Mouse (Mus musculus) G1E (cell line): ENCODE measurements around the gene Map3k20. TPM values are rescaled to one million over a fixed set of nuclear protein-coding genes. Genes with fewer than 3 reads are reported as not detected.

ENCODE experiments used
- ATAC-seq: 2 replicates; pipeline ENCODE4 v1.8.0; 2016; ENCODE audit warnings: mild to moderate bottlenecking; ENCODE audit not compliant: insufficient number of reproducible peaks, poor library complexity, low FRiP score, severe bottlenecking; ENCODE audit errors: extremely low read depth
- DNase-seq: peaks from one replicate; pipeline ENCODE4 v3.0.0; 2012; ENCODE audit warnings: low spot score
- H3K27me3 ChIP-seq: 2 replicates; pipeline ENCODE4 v1.6.1; 2012; ENCODE audit warnings: mild to moderate bottlenecking, low read length, inconsistent platforms; ENCODE audit not compliant: insufficient read depth
- H3K36me3 ChIP-seq: replicated peaks from 2 replicates; pipeline ENCODE3; 2012; ENCODE audit warnings: mild to moderate bottlenecking, inconsistent platforms
- H3K4me1 ChIP-seq: 2 replicates; pipeline ENCODE4 v1.6.1; 2012; ENCODE audit warnings: low read depth, low read length, inconsistent platforms, mixed read lengths; ENCODE audit not compliant: insufficient read depth
- H3K4me3 ChIP-seq: 2 replicates; pipeline ENCODE4 v1.5.1; 2012; ENCODE audit warnings: low read depth, mild to moderate bottlenecking, inconsistent platforms, low read length, moderate library complexity, mixed read lengths
- H3K9me3 ChIP-seq: replicated peaks from 2 replicates; pipeline ENCODE4 v1.6.1; 2012; ENCODE audit warnings: inconsistent platforms
- CTCF ChIP-seq: IDR thresholded peaks from 2 replicates; pipeline ENCODE4 v1.5.1; 2012; ENCODE audit warnings: low read depth, low read length, inconsistent platforms, mixed read lengths
- GATA1 ChIP-seq: IDR thresholded peaks from 2 replicates; pipeline ENCODE4 v1.6.1; 2012; ENCODE audit warnings: borderline replicate concordance, low read length, inconsistent platforms, mixed read lengths
- GATA2 ChIP-seq: IDR thresholded peaks from 2 replicates; pipeline ENCODE4 v1.6.1; 2012; ENCODE audit warnings: low read depth, low read length, inconsistent platforms, borderline replicate concordance
- POLR2AphosphoS5 ChIP-seq: IDR thresholded peaks from 2 replicates; pipeline ENCODE4 v1.6.1; 2012; ENCODE audit warnings: low read depth, low read length, inconsistent platforms; ENCODE audit not compliant: insufficient replicate concordance
- TAL1 ChIP-seq: conservative IDR thresholded peaks from 2 replicates; pipeline ENCODE4 v1.6.1; 2012; ENCODE audit warnings: low read depth, low read length, inconsistent platforms, mixed read lengths
- polyA plus RNA-seq: library from polyadenylated mRNA; stranded (reverse); fragments of >175 nt; gene quantifications from 2 replicates; pipeline ENCODE4 v1.2.3, GENCODE M21; 2012
- total RNA-seq, 2 experiments: library from RNA; stranded (forward) in 1 of 2; stranded (reverse) in 1 of 2; fragments of 200-1000 nt in 1 of 2; fragments of >200 nt in 1 of 2; fragmentation: Nextera tagmentation in 1 of 2; gene quantifications; 2 replicates each; pipeline ENCODE4 v1.2.3; 2014 to 2017

The Map3k20 gene
- total and polyA plus RNA-seq, 3 experiments = 2.3 to 60.5 (median 23.2) TPM

DNA sequence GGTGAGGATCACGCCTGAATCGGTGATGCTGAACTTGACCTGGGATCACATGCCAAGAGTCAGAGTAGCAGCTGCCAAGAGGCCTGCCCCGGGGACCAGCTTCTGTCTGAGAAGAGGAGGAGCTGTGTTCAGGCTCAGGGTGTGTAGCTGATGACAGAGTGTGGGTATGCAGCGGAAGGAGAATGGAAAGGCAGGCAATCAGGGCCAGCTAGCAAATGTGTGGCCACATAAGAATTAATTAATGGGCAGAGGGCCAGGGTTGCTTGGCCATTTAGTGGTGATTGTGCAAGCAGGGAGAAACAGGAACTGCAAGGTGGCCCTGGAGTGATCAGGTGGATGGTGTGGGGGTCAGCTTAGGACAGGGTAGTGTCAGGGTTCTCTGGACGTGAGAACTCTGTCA is 23.5 kb downstream of the Map3k20 start:
- no peak overlapping the region for H3K4me3 ChIP-seq

DNA sequence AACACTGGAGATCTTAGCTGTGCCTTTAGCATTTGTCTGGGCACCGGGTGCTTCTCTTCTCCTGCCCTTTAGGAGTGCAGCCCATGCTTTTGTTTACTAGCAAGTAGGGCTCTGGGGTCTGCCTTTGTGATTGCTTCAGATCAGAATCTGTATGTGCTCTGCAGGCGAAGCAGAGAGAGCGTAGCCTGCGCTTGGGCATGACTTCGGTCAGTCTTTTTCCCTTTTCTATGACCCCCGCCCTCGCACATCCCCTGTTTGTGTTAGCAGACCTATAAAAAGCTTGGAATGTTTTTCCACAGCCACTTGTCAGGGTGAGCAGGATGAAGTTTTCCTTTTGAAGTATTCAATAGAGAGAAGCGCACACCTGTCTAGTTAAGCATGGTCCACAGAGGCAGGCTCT is 26.0 kb downstream of the Map3k20 start:
- Histone ChIP-seq H3K36me3 (peaks cover 65% of the 10 kb centered on the region), H3K9me3 (no peaks in the 10 kb centered on the region), H3K4me1 (0 out of 2 replicates have a peak, but pooled peaks cover 4% of the 10 kb centered on the region), H3K27me3 (no peaks in the 10 kb centered on the region), H3K4me3 (no peak overlapping the region)
- TF ChIP-seq CTCF (no peak), GATA2 (no peak), GATA1 (no peak), TAL1 (no peak), POLR2AphosphoS5 (no peak)
- DNase-seq (no peak), ATAC-seq (no peak)

More for the DNA sequence above, 23.5 kb downstream of the Map3k20 start:
- H3K4me1 ChIP-seq = 0 out of 2 replicates have a peak, but pooled peaks cover 4% of the 10 kb centered on the region
- peaks cover 78% of the 10 kb centered on the region for H3K36me3 ChIP-seq
- H3K9me3 ChIP-seq = no peaks in the 10 kb centered on the region
- no peak for ATAC-seq
- no peak for DNase-seq
- no peak for TF ChIP-seq GATA1
- no peak for TF ChIP-seq TAL1
- TF ChIP-seq POLR2AphosphoS5 = no peak
- TF ChIP-seq GATA2 = no peak
- TF ChIP-seq CTCF = no peak
- H3K27me3 ChIP-seq = no peaks in the 10 kb centered on the region

DNA sequence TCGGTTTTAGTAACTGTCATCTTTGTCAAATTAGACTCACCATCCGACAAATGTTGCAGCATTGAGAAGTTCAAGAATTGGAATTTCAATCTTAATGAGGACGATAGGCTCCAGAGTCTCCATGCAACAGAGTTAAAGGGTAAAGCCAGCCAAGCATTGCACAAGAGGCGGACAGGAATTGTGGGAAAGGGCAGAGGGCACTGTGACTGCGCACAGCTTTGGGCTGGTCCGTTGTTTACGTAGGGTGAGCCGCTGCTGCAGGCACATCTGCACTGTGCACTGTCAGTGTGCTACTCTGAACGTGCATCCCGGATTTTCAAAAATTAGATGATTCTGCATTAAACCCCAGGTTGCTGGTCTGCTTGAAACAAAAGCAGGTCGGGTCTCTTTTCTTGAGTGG is 27.9 kb downstream of the Map3k20 start:
- ATAC-seq (no peak), DNase-seq (no peak)
- H3K4me3 ChIP-seq = no peak overlapping the region
- H3K4me1 ChIP-seq = 0 out of 2 replicates have a peak, but pooled peaks cover 4% of the 10 kb centered on the region
- no peaks in the 10 kb centered on the region for H3K27me3 ChIP-seq
- no peak for TF ChIP-seq TAL1
- no peak for TF ChIP-seq CTCF
- no peak for TF ChIP-seq GATA1
- TF ChIP-seq POLR2AphosphoS5 = no peak
- TF ChIP-seq GATA2 = no peak
- peaks cover 67% of the 10 kb centered on the region for H3K36me3 ChIP-seq
- H3K9me3 ChIP-seq = no peaks in the 10 kb centered on the region

DNA sequence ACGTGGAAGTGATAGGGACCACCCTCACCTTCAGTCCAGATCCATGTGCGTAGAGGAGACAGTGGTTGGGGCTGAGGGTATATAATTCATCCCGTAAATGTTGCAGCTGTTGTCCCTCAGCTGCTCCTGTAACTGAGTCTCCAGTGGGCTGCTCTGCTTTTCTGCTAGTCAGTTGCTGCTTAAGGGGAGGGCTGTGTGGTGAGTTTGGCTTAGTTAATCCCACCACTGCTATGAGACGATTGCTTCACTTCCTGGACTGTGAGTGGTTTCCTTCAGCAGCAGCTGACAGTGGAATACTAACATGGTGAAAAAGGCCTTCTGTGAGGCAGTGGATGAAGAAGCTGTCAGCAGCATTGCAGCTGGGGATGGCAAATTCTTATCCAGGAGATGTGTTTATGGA is 33.0 kb downstream of the Map3k20 start:
- Histone ChIP-seq H3K4me3 (no peak overlapping the region), H3K36me3 (peaks cover 47% of the 10 kb centered on the region), H3K9me3 (no peaks in the 10 kb centered on the region), H3K27me3 (no peaks in the 10 kb centered on the region), H3K4me1 (no peaks in the 10 kb centered on the region; the same call in 1 of the 2 replicates)
- ATAC-seq = no peak
- TF ChIP-seq GATA1 (no peak), TAL1 (no peak), CTCF (no peak), GATA2 (no peak), POLR2AphosphoS5 (no peak)
- DNase-seq = no peak

DNA sequence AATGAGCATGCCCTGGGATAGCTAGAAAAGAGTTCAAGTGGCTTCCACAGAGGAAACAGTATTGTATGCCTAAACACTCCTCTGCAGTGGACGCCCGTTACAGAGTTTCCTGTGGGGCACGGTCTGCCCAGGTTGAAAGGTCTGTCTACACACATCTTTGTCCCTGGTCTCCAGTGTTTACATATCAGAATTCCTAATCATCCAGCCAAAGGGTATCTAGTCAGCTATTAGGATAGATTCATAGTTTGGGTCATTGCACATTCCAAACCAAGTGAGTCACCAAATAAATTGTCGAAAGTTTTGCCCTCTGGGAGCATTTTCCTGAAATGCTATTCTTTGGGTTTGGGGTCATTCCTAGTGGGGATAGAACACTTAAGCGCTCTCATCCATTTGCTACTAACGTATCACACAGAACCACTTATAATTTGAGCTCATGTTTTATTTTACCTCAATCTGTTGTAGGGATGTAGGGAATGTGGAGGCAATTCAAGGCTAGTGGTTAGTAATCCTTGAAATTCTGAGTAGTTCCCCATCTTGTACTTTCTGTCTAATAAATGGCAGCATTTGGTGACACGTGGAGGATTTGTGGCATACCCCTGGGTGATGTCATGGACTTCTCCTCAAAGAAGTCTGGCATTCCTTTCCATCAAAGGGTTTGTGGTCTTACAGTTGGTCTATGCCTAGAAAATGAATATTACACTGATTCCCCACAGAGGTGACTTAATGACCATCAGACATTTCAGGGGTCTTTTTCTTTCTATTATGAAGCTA is 33.8 kb downstream of the Map3k20 start:
- Histone ChIP-seq H3K4me3 (no peak overlapping the region), H3K9me3 (no peaks in the 10 kb centered on the region), H3K4me1 (no peaks in the 10 kb centered on the region; the same call in 1 of the 2 replicates), H3K36me3 (peaks cover 50% of the 10 kb centered on the region), H3K27me3 (no peaks in the 10 kb centered on the region)
- TF ChIP-seq GATA1 = no peak
- ATAC-seq (no peak), DNase-seq (no peak)

DNA sequence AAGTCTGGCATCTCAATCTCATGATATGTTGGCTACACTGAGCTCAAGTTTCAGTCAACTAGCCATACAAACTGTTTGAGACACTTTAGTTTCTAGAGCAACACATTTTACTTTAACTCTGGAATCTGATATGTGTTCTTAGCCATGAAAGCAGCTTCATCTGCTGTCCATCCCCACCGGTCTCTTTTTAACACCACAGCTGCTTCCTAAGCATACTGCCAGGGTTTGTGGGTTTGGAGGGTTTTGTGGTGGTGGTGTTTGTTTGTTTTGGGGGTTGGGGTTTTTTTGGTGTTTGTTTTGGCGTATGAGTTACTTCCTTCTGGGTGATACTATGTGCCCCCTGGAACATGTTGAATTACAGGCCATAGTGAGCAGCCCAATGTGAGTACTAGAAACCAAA is 35.2 kb downstream of the Map3k20 start:
- no peak for DNase-seq
- Histone ChIP-seq H3K27me3 (no peaks in the 10 kb centered on the region), H3K4me3 (no peak overlapping the region), H3K9me3 (no peaks in the 10 kb centered on the region), H3K4me1 (no peaks in the 10 kb centered on the region; the same call in 1 of the 2 replicates), H3K36me3 (peaks cover 51% of the 10 kb centered on the region)
- TF ChIP-seq TAL1 (no peak), POLR2AphosphoS5 (no peak)
- ATAC-seq = no peak

DNA sequence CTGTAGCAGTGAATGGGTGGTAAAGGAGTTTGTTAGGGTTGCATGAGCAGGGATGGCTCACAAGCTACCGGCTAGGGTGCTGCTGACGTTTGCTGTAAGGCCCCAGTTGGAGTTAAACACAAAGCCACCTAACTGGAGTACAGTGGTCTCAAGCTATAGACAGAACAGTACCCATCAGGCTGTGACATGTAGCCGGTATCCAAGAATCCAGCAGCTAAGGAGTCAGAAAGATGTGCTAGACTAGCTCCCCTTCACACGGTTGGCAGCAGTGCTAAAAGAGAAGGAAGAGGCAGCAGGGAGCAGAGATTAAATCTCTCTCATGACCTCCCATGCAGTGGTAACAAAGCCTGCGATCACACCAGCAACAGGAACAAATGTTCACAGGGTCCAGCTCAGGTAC is 36.2 kb downstream of the Map3k20 start:
- H3K27me3 ChIP-seq = no peaks in the 10 kb centered on the region
- no peaks in the 10 kb centered on the region for H3K9me3 ChIP-seq
- H3K4me1 ChIP-seq = no peaks in the 10 kb centered on the region; the same call in 1 of the 2 replicates
- DNase-seq = no peak
- no peak for TF ChIP-seq TAL1
- TF ChIP-seq POLR2AphosphoS5 = no peak
- no peak for TF ChIP-seq CTCF
- TF ChIP-seq GATA1 = no peak
- TF ChIP-seq GATA2 = no peak
- peaks cover 51% of the 10 kb centered on the region for H3K36me3 ChIP-seq
- H3K4me3 ChIP-seq = no peak overlapping the region
- ATAC-seq = no peak
